Mouse (Mus musculus): Measurements from ENCODE around the gene Tas1r1. TPM values are rescaled to one million over a fixed set of nuclear protein-coding genes. Genes with fewer than 3 reads are reported as not detected.

Gene Tas1r1
- not detected for total RNA-seq (2023)

GRCm38 (mm10) chr4:152038225-152038984 is at the start of gene Tas1r1:
TSS of gene Tas1r1 (minus strand) at chr4:152038568.

GRCm38 (mm10) chr4:152072121-152072601 is 33.8 kb upstream of the Tas1r1 start, which contains the start of gene Plekhg5:
TSS of gene Plekhg5 (plus strand) at chr4:152072498.

GRCm38 (mm10) chr4:152038985-152039830 is 840 bp upstream of the Tas1r1 start, which contains the start of gene Nol9:
TSS of gene Nol9 (plus strand) at chr4:152039321.

GRCm38 (mm10) chr4:152027524-152027923 is 10.8 kb downstream of the Tas1r1 start, which contains the start of gene Zbtb48:
TSS of gene Zbtb48 (minus strand) at chr4:152027671.

GRCm38 (mm10) chr4:152008622-152009075 is 29.7 kb downstream of the Tas1r1 start, which contains the start of gene Klhl21:
TSS of gene Klhl21 (plus strand) at chr4:152008803.

GRCm38 (mm10) chr4:151996173-151996950 is 42.0 kb downstream of the Tas1r1 start, which contains the start of gene Phf13:
TSS of gene Phf13 (minus strand) at chr4:151996258.

GRCm38 (mm10) chr4:151988342-151989109 is 49.8 kb downstream of the Tas1r1 start, which contains the start of gene Thap3:
TSS of gene Thap3 (minus strand) at chr4:151988997.

Other genes starting within 250 kb of the Tas1r1 start
- gene Camta1, start 176.7 kb downstream of the Tas1r1 start, total RNA-seq (2023), result 10 to 100 TPM; 37.6 to 38.1 TPM
- gene Dnajc11, start 104.9 kb downstream of the Tas1r1 start, total RNA-seq (2023), result 10 to 100 TPM; 54.1 to 56.7 TPM
- 10 to 100 TPM; 48.5 to 53.2 TPM for gene Thap3, start 49.6 kb downstream of the Tas1r1 start, total RNA-seq (2023)
- gene Phf13, start 42.3 kb downstream of the Tas1r1 start, total RNA-seq (2023), result 10 to 100 TPM; 11.0 to 13.6 TPM
- gene Klhl21, start 29.8 kb downstream of the Tas1r1 start, total RNA-seq (2023), result 10 to 100 TPM; 31.3 to 31.8 TPM
- gene Zbtb48, start 10.9 kb downstream of the Tas1r1 start, total RNA-seq (2023), result 10 to 100 TPM; 16.7 to 21.6 TPM
- gene Nol9, start 753 bp upstream of the Tas1r1 start, total RNA-seq (2023), result 10 to 100 TPM; 42.6 to 45.7 TPM
- 1 to 10 TPM; 3.5 to 4.1 TPM for gene Plekhg5, start 33.9 kb upstream of the Tas1r1 start, total RNA-seq (2023)
- gene Tnfrsf25, start 77.4 kb upstream of the Tas1r1 start, total RNA-seq (2023), result 10 to 100 TPM; 25.5 to 32.1 TPM
- 1 to 10 TPM; 1.8 to 2.3 TPM for gene Espn, start 113.8 kb upstream of the Tas1r1 start, total RNA-seq (2023)
- gene Hes2, start 120.3 kb upstream of the Tas1r1 start, total RNA-seq (2023), result not detected
- gene Acot7, start 139.6 kb upstream of the Tas1r1 start, total RNA-seq (2023), result 10 to 100 TPM; 14.4 to 24.5 TPM
- gene Gpr153, start 235.7 kb upstream of the Tas1r1 start, total RNA-seq (2023), result under 1 TPM; 0.59 to 0.84 TPM